Mouse (Mus musculus): ENCODE data around the gene Nfkbil1.
"Not testable (repeated sequence)": the region's sequence is repeated elsewhere in the genome, so short reads cannot be mapped to it uniquely, and the experiment has no call there.

GRCm38 (mm10) chr17:35234090-35234489 lies 1.5 kb downstream of the Nfkbil1 start:
- TF ChIP-seq CTCF (IDR thresholded peaks at IDR 0.05; ENCODE audit: extremely low read depth, insufficient read depth, insufficient read length, insufficient replicate concordance); POLR2A (IDR thresholded peaks at IDR 0.05; ENCODE audit: low read depth, low read length): not testable (repeated sequence)

All from spleen, adult 2 months (tissue).